Mouse (Mus musculus) bone marrow macrophage, adult 2 months (primary cell): ENCODE results near the gene Fam222a. TPM values are rescaled to one million over a fixed set of nuclear protein-coding genes. Genes with fewer than 3 reads are reported as not detected.

Experiments used
- H3K27ac ChIP-seq: 2 replicates; pipeline ENCODE4 v1.5.1; 2012; ENCODE audit warnings: low read depth, low read length; ENCODE audit not compliant: insufficient read depth
- H3K4me1 ChIP-seq: 2 replicates; pipeline ENCODE4 v1.6.1; 2012; ENCODE audit warnings: low read length; ENCODE audit not compliant: control insufficient read depth, insufficient read depth
- H3K4me3 ChIP-seq: 2 replicates; pipeline ENCODE4 v1.5.1; 2012; ENCODE audit warnings: mild to moderate bottlenecking, low read length, moderate library complexity; ENCODE audit not compliant: insufficient read depth
- CTCF ChIP-seq: IDR thresholded peaks from 2 replicates; pipeline ENCODE4 v1.5.1; 2012; ENCODE audit warnings: low read depth, mild to moderate bottlenecking, low read length, moderate library complexity
- POLR2A ChIP-seq: IDR thresholded peaks from 2 replicates; pipeline ENCODE4 v1.6.1; 2012; ENCODE audit warnings: mild to moderate bottlenecking, low read depth, low read length, borderline replicate concordance
- polyA plus RNA-seq: library from polyadenylated mRNA; stranded (reverse); fragments of >200 nt; gene quantifications from 2 replicates; pipeline ENCODE4 v1.2.4, GENCODE M21; 2012; ENCODE audit not compliant: missing spikeins, insufficient read depth, insufficient read length

The Fam222a gene
- polyA plus RNA-seq, 1 experiment = 1.9 TPM

- Histone ChIP-seq H3K27ac (no peak overlapping the region), H3K4me3 (no peak overlapping the region), H3K4me1 (no peaks in the 10 kb centered on the region)
- TF ChIP-seq POLR2A (no peak), CTCF (no peak)
These were observed 12.0 kb downstream of the Fam222a start for GRCm38 (mm10) chr5:114579714-114580357.

GRCm38 (mm10) chr5:114581486-114581885 lies 13.7 kb downstream of the Fam222a start:
- no peak for TF ChIP-seq POLR2A
- TF ChIP-seq CTCF = no peak
- H3K4me3 ChIP-seq = no peak overlapping the region
- no peak overlapping the region for H3K27ac ChIP-seq
- no peaks in the 10 kb centered on the region for H3K4me1 ChIP-seq

DNA sequence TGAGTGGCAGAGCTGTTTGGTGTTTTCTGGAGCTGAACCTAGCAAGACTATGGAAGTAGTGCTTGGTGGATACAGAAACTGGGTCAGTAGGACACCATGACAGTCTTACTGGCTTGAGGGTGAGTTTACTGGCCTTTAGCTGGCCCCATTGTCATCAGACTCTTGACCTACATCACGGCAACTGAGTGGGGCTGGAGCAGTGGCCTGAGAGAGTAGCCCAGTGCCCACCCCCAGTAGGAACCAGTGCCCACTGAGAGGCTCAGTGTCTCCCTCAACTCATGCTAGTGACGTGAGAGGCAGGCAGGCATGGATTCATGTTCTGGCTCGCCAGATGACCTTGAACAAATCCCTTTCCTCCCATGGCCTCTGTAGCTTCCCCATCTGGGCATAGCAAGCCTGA lies 15.2 kb downstream of the Fam222a start:
- TF ChIP-seq CTCF = no peak
- no peak for TF ChIP-seq POLR2A
- no peak overlapping the region for H3K27ac ChIP-seq
- no peak overlapping the region for H3K4me3 ChIP-seq
- no peaks in the 10 kb centered on the region for H3K4me1 ChIP-seq

DNA sequence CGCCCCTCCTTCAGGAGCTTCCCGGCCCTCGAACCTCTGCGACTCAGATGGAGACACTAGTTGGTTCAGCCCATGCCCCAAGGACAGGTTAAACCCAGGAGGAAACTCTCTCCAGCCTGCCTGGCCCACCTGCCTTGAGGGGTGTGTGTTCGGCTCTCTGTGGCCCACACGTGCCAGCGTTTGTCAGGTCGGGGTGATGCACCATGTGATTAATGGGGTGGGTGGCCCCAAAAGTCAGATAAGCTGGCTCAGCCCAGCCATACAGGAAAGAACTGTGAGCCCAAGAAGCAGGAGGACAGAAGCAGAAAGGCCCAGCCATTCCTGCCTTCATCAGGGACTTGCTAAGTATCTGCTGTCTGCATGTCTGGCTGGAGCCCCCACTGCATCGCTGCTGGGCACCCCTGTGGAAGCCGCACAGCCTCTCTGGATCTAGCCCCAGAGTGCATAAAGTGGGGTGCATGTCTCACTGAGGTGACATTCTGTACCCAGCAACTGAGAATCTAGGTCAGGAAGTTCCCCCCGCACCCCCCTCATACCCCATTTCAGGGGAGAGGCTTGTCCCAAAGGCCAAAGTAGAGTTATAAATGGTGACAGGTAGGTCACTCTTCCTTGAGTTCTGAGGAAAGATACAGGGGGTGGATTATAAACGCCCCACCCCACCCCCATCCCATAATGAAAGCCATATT lies 15.8 kb downstream of the Fam222a start:
- no peak overlapping the region for H3K4me3 ChIP-seq
- TF ChIP-seq POLR2A = no peak
- no peak for TF ChIP-seq CTCF
- no peaks in the 10 kb centered on the region for H3K4me1 ChIP-seq
- H3K27ac ChIP-seq = no peak overlapping the region

GRCm38 (mm10) chr5:114584293-114585104 lies 16.7 kb downstream of the Fam222a start:
- Histone ChIP-seq H3K4me1 (no peaks in the 10 kb centered on the region), H3K27ac (no peak overlapping the region), H3K4me3 (no peak overlapping the region)
- TF ChIP-seq POLR2A = no peak

GRCm38 (mm10) chr5:114585682-114586081 lies 17.9 kb downstream of the Fam222a start:
- H3K4me1 ChIP-seq = no peaks in the 10 kb centered on the region
- no peak overlapping the region for H3K27ac ChIP-seq
- H3K4me3 ChIP-seq = no peak overlapping the region
- TF ChIP-seq POLR2A (no peak), CTCF (no peak)

DNA sequence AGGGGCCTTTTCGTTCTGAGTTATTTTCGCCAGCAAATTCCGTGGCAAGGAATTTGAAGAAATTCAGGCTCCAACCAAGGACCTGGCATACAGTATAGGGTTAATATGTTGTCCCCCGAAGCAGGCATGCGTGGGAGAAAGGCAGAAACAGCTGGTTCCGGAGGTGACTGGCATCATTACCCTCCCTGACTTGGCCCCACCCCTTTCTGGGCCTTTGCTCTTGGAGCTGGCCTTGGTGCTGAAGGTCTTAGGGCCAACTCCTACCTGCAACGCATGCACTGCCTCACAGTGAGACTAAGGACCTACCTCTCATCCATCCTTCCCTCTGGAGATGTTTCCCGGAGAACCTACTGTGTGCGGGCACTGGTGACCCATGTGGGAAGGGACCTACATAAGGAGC lies 20.1 kb downstream of the Fam222a start:
- Histone ChIP-seq H3K4me3 (no peak overlapping the region), H3K27ac (no peak overlapping the region), H3K4me1 (peaks cover 5% of the 10 kb centered on the region)
- TF ChIP-seq CTCF (no peak), POLR2A (no peak)

GRCm38 (mm10) chr5:114588416-114588815 lies 20.6 kb downstream of the Fam222a start:
- peaks cover 8% of the 10 kb centered on the region for H3K4me1 ChIP-seq
- TF ChIP-seq POLR2A (no peak), CTCF (no peak)
- H3K27ac ChIP-seq = no peak overlapping the region
- H3K4me3 ChIP-seq = no peak overlapping the region

- Histone ChIP-seq H3K27ac (no peak overlapping the region), H3K4me3 (no peak overlapping the region), H3K4me1 (peaks cover 15% of the 10 kb centered on the region)
- TF ChIP-seq POLR2A = no peak
- no peak for TF ChIP-seq CTCF
These were observed 21.2 kb downstream of the Fam222a start for GRCm38 (mm10) chr5:114589026-114589425.

DNA sequence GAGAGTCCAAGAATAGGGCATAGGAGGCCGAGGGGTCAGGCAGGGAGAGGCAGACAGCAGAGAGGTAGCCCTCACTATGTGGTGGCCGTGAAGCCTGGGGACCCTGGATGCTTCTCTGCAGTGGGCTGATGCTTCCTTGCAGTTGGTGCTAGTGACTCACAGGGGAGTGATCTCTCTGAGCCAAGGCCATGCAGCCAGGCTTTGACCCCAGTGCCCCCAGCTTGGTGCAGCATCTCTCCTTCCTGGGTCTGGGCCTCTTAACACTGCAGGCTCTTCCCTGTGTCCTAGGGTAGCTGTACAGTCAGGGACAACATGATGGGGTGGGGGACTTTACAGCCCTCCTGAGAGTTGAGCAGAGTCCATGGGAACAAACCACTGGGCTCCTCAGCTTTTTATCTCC lies 21.6 kb downstream of the Fam222a start:
- Histone ChIP-seq H3K4me1 (peaks cover 19% of the 10 kb centered on the region), H3K27ac (no peak overlapping the region), H3K4me3 (no peak overlapping the region)
- TF ChIP-seq POLR2A = no peak
- no peak for TF ChIP-seq CTCF
